Mouse (Mus musculus) layer of hippocampus, postnatal 14 days (tissue): ENCODE measurements around the gene Zpbp. TPM values are rescaled to one million over a fixed set of nuclear protein-coding genes. Genes with fewer than 3 reads are reported as not detected.

Source experiments
- DNase-seq, 2 experiments: peaks; one replicate each; pipeline ENCODE4 v3.0.0; 2021 to 2022; ENCODE audit warnings: low spot score in 2 of 2, mixed read lengths in 1 of 2
- long read RNA-seq, 2 experiments: library from polyadenylated mRNA; stranded (forward); transcript quantifications; one replicate each; pipeline ENCODE4 v2.0.0; 2021
- total RNA-seq, 2 experiments: library from RNA; stranded (reverse); gene quantifications; 2 replicates each; pipeline ENCODE4 v1.2.3; 2021

Gene Zpbp
- total RNA-seq, result 1 to 10 TPM in 1 of 2 experiments, under 1 TPM in 1; 0.88 to 1.1 TPM
- long read RNA-seq, experiment 1, partial matches to known transcripts, result 0 of 1 reads
- long read RNA-seq, experiment 1, other reads (novel, unspliced or antisense), result 1 of 1 reads
- long read RNA-seq, experiment 2, partial matches to known transcripts, result 0 of 4 reads
- long read RNA-seq, experiment 2, other reads (novel, unspliced or antisense), result 4 of 4 reads

DNA sequence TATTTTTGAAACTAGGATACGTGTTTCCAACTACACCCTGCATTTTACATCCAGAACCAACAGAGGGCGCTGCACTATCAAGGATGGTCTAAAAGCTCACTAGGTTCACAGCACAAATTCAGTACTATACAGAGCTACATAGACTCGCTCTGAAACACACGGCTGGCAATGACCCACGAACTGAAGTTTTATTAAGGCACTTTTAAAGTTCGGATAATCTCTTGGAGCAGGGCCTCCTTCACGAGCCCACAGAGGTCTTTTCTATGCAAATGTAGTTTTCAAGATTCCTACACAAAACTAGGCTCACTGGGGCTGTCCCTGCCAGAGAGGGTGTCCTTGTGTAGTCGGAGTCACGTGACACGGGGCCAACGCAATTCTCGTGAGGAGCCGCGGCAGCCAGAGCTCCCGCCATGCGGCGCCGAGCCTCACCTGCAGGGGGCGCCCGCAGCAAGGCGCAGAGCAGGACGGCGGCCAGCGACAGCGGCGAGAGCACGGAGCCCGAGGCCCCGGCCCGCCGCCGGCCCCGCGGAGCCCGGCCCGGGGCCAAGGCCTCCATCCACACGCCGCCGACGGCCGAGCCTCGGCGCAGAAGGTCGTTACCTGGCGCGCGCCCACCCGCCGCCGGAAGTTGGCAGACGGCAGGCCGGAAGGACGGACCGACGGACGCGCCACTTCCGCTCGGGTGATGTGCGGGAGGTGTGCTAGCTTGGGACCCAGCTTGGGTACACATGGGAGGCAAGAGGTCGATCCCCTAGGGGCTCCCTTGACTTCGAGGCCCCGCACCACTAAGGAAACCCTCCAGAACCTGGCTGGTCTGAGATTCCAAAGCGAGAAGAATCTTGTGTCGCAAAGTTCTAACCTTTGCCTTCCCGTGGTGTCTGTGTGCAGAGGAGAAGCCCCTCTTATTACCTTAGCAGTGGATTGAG, at the start of gene Zpbp, which contains the start of gene Spata48:
Zpbp (minus strand) TSS at position 774 of the 926 bp plus-strand sequence.
Spata48 (plus strand) TSS at position 460 of the 926 bp plus-strand sequence.
- peak; percentile 83 to 91 for DNase-seq

DNA sequence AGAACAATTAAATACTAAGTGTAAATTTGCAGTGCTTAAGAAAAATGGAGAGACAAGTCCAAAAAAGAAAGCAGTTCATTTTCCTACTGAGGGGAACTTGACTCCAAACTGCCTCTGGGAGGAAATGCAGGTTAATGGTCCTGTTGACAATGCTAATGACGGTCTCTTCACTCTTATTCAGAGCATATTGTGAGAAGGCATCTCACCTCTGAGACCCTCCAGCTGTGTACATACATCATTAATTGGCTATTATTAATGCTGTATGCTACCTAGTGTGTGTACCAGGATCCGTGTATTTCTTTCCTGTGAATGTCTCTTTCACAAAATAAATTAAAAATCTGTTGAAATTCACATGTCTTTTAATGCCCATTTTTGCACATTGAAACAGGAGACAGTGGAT, 47.2 kb upstream of the Zpbp start:
- DNase-seq, result no peak

GRCm38 (mm10) chr11:11506187-11506586, 44.0 kb upstream of the Zpbp start:
- no peak for DNase-seq

DNA sequence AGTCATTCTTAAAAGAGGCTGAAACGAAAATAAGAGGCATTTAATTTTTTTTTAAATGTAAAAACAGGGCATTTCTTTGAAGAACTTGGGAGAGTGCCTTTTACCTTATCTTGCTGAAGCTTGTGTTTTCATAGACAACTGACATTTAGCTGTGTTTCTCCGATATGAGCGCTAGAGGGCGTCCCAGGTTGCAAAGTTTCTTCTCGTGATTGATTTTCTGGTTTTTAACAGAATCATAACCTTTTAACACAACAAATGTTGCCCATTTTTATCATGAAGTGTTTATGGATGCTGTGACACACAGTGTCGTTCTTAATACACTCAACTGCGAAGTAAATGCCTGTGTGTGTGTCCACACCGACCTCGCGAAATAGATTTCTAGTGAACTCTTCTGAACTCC, 37.7 kb upstream of the Zpbp start:
- peak; percentile 10 to 32 for DNase-seq

- no peak for DNase-seq
Observed at GRCm38 (mm10) chr11:11495697-11496096, 33.5 kb upstream of the Zpbp start.

GRCm38 (mm10) chr11:11492044-11492443, 29.8 kb upstream of the Zpbp start:
- no peak for DNase-seq

- DNase-seq, result no peak
Observed at GRCm38 (mm10) chr11:11484378-11484777, 22.2 kb upstream of the Zpbp start.

DNA sequence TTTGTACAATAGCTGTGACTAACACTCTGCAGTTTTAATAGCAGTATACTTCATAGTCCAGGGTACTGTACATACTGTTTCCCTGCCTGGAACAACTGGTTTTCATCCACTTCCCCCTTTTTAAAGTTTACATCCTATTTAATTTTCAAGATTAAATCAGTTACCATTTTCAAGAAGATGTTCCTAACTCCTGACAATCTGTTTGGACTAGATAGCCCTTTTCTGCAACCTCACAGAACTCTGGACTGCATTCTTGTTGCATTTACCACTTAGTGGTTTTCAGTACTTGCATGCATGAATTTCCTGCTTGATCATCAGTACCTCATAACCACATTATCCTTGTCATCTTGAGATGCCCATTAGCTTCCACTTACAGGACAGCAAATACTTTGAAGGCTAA, 6.7 kb upstream of the Zpbp start:
- no peak for DNase-seq

GRCm38 (mm10) chr11:11462561-11462890, 318 bp upstream of the Zpbp start:
- DNase-seq, result no peak

- no peak for DNase-seq
Observed at GRCm38 (mm10) chr11:11455037-11455436, 7.2 kb downstream of the Zpbp start.

DNA sequence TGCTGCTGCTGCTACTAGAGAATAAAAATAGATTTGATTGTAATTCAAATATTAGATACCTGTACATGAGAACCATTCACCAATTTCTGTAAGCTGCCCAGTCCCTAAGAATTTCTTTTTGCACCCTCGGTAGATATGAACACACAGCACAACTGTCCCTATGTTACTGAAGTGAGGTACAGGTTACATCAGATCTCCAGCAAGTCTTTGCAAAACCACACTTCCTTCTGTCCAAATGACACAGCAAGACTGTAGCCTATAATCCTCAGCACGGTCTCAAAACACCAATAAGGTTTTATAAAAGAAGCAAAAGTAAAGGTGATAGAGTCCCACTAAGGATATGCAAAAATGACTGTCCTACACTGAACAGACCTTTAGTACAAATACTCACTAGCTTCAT, 44.9 kb downstream of the Zpbp start:
- no peak for DNase-seq

- no peak for DNase-seq
Observed at GRCm38 (mm10) chr11:11414188-11414587, 48.0 kb downstream of the Zpbp start.

GRCm38 (mm10) chr11:11394686-11395085, 67.5 kb downstream of the Zpbp start:
- no peak for DNase-seq

DNA sequence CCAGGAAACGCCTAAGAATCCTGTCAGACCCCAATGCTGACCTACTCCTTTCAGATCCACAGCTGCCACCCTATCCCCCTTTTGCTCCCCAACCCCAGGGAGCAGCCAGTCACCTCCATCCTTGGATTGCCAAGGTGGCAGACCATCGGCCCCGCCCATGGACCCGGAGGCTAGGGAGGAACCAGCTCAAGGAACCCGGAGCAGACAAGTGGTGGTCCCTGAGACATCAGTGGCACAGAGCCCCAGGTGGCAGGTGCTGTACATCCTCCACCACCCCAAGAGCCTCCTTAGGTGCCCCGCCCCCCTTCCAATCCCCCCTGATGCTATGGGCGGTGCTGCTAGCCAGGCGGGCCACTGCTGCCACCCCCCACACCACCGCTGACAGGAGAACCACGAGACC, 69.0 kb downstream of the Zpbp start:
- DNase-seq, result no peak

- DNase-seq, result no peak
Observed at GRCm38 (mm10) chr11:11371305-11371704, 90.9 kb downstream of the Zpbp start.

DNA sequence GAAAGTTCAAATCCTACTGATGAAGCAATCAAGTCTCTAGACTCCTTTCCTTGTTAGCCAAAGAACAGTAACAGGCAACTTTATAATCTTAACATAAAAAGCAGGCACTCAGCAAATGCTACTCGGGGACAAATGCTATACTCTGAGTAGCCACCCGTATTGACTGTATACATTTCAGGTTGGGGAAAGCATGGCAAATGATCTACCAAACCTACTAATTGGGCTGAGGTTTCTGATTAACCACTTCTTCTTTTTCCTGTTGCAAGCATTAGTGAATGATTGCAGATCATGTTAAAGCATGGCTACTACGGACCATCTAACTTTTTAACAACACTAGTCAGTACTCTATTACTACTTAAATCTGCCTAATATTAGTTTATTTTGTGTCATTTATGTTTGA, 178.7 kb downstream of the Zpbp start:
- DNase-seq, result no peak

DNA sequence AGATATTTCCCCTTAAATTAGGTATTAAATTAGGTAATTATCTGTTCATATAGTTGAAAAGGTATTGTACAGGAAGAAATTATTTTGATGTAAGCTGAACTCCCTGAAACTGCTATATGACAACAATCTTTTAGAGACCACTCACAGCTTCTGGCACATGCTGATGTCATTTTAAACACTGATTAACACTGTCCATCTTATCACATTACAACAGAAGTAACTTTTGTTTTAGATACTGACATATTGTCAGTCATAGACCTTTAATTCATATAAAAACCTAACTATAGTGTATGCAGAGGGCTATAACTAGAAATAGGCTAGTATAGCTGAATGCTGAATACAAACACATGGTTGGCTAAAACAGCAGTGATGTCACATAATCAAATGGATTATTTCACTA, 182.1 kb downstream of the Zpbp start:
- no peak for DNase-seq

- peak in 1 of 2 experiments; percentile 7 for DNase-seq
Observed at GRCm38 (mm10) chr11:11257348-11257747, 204.9 kb downstream of the Zpbp start.

- no peak for DNase-seq
Observed at GRCm38 (mm10) chr11:11242694-11243377, 219.4 kb downstream of the Zpbp start.

DNA sequence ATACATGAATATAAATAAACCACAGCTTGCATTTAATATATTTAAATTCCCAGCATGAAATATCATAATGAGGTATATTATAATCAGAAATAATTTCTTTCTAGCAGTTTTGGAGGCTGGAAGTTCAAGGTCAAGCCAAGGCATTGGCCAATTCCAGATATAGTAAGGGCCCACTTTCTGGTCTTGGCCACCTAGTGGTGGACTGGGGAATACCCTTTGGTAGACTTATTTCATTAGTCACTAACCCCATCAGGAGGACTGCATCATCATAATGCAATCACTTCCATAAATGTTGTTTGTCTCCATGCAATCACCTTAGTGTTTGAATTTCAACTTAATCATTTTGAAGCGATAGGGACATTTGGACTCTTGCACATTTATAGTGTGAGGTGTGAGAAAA, 222.9 kb downstream of the Zpbp start:
- no peak for DNase-seq
